Mouse (Mus musculus): ENCODE data around the gene Nxn. TPM values are rescaled to one million over a fixed set of nuclear protein-coding genes. Genes with fewer than 3 reads are reported as not detected.

The Nxn gene
- total RNA-seq, 2 experiments from 2014 or later: 17.2 to 20.5 TPM

GRCm38 (mm10) chr11:76399587-76400330, 819 bp upstream of the Nxn start:
- peak; percentile 56 for DNase-seq

GRCm38 (mm10) chr11:76398312-76398797, 585 bp downstream of the Nxn start:
- peak; percentile 53 for DNase-seq

- peak; percentile 64 for DNase-seq
Observed at GRCm38 (mm10) chr11:76397650-76398311, 1.2 kb downstream of the Nxn start.

GRCm38 (mm10) chr11:76392996-76393395, 5.9 kb downstream of the Nxn start:
- DNase-seq: no peak

GRCm38 (mm10) chr11:76392532-76392931, 6.4 kb downstream of the Nxn start:
- DNase-seq: no peak

GRCm38 (mm10) chr11:76388711-76389110, 10.2 kb downstream of the Nxn start:
- DNase-seq: no peak

- no peak for DNase-seq
Observed at GRCm38 (mm10) chr11:76387097-76387496, 11.8 kb downstream of the Nxn start.

GRCm38 (mm10) chr11:76385746-76386145, 13.2 kb downstream of the Nxn start:
- DNase-seq: no peak

- no peak for DNase-seq
Observed at GRCm38 (mm10) chr11:76385017-76385416, 13.9 kb downstream of the Nxn start.

GRCm38 (mm10) chr11:76384307-76384706, 14.6 kb downstream of the Nxn start:
- no peak for DNase-seq

- no peak for DNase-seq
Observed at GRCm38 (mm10) chr11:76382711-76383324, 16.1 kb downstream of the Nxn start.

- no peak for DNase-seq
Observed at GRCm38 (mm10) chr11:76381201-76381885, 17.6 kb downstream of the Nxn start.

- peak; percentile 46 for DNase-seq
Observed at GRCm38 (mm10) chr11:76379921-76380544, 18.9 kb downstream of the Nxn start.

GRCm38 (mm10) chr11:76376425-76376824, 22.5 kb downstream of the Nxn start:
- no peak for DNase-seq

GRCm38 (mm10) chr11:76374491-76375185, 24.3 kb downstream of the Nxn start:
- peak; percentile 85 for DNase-seq

GRCm38 (mm10) chr11:76372534-76372933, 26.4 kb downstream of the Nxn start:
- DNase-seq: no peak

- no peak for DNase-seq
Observed at GRCm38 (mm10) chr11:76372120-76372519, 26.8 kb downstream of the Nxn start.

- no peak for DNase-seq
Observed at GRCm38 (mm10) chr11:76370491-76370890, 28.4 kb downstream of the Nxn start.

GRCm38 (mm10) chr11:76366720-76367119, 32.2 kb downstream of the Nxn start:
- DNase-seq: no peak

GRCm38 (mm10) chr11:76364038-76364437, 34.9 kb downstream of the Nxn start:
- no peak for DNase-seq

GRCm38 (mm10) chr11:76363636-76364035, 35.3 kb downstream of the Nxn start:
- DNase-seq: peak; percentile 28

- no peak for DNase-seq
Observed at GRCm38 (mm10) chr11:76363178-76363577, 35.8 kb downstream of the Nxn start.
